10 mouse cellular contexts compared by ENCODE assay signal in the genomic region with DNA sequence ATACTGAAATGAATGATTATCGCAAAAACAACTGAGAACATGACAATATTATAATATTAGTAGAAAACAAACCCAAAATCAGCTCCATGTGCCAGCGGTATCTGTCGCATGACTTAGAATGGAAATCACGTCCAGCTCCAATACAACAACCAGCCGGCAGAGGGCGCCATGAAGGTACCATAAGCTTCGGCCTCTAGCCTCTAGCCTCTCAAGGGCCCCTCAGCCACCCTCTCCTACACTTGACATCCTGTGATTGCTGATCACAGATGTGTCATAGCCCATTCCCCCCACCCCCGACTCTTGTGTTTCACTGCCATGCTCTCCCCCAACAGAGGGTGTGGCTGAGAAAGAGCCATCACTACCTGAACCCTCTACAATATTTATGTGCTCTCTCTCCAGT. TPM values are rescaled to one million over a fixed set of nuclear protein-coding genes. Genes with fewer than 3 reads are reported as not detected.
A peak's percentile ranks its signal among the peaks of the same experiment; 100 is the strongest.
DNase-seq lines count a peak whose midpoint lies in the region; ATAC-seq lines count a peak whose summit lies in the region.
"Had no signal": no experiment of that assay in that cellular context is flagged by ENCODE, and none has a peak within 500 bp of the region (broad histone marks: within the 10 kb centered on the region; RNA-seq: fewer than 3 reads in every experiment).

No protein-coding gene starts in this region.

- no peaks in the 10 kb centered on the region for H3K9me3 ChIP-seq in midbrain, embryonic 11.5 days (ENCODE audit: control insufficient read depth, low read length)
- H3K9me3 ChIP-seq in midbrain, embryonic 16.5 days (replicated peaks; ENCODE audit: control insufficient read depth, low read length, poor library complexity, severe bottlenecking), result no peaks in the 10 kb centered on the region
- H3K9me3 ChIP-seq in forebrain, embryonic 15.5 days, result no peaks in the 10 kb centered on the region
- no peaks in the 10 kb centered on the region for H3K9me3 ChIP-seq in neural tube, embryonic 11.5 days (ENCODE audit: control insufficient read depth, low read length)
- H3K9me3 ChIP-seq: heart, embryonic 13.5 days; neural tube, embryonic 13.5 days had no signal

- H3K27me3 ChIP-seq in midbrain, embryonic 11.5 days (ENCODE audit: control insufficient read depth, insufficient read depth, low read length), result no peaks in the 10 kb centered on the region; the same call in 1 of the 2 replicates
- no peaks in the 10 kb centered on the region for H3K27me3 ChIP-seq in midbrain, embryonic 16.5 days (ENCODE audit: control insufficient read depth, insufficient read depth, low read depth, low read length)
- no peaks in the 10 kb centered on the region for H3K27me3 ChIP-seq in forebrain, embryonic 15.5 days
- no peaks in the 10 kb centered on the region for H3K27me3 ChIP-seq in neural tube, embryonic 11.5 days (ENCODE audit: control insufficient read depth, insufficient read depth, low read length)

- H3K27ac ChIP-seq in midbrain, embryonic 11.5 days (ENCODE audit: low read depth, low read length), result no peak overlapping the region
- no peak overlapping the region for H3K27ac ChIP-seq in midbrain, embryonic 16.5 days (ENCODE audit: low read length)
- H3K27ac ChIP-seq in forebrain, embryonic 15.5 days (replicated peaks), result no peak overlapping the region
- H3K27ac ChIP-seq in neural tube, embryonic 11.5 days (ENCODE audit: low read depth, low read length), result no peak overlapping the region
- H3K27ac ChIP-seq: heart, embryonic 13.5 days; neural tube, embryonic 13.5 days had no signal

- H3K36me3 ChIP-seq in midbrain, embryonic 11.5 days (ENCODE audit: control insufficient read depth, insufficient read depth, low read length), result no peaks in the 10 kb centered on the region
- no peaks in the 10 kb centered on the region for H3K36me3 ChIP-seq in midbrain, embryonic 16.5 days (ENCODE audit: control insufficient read depth, insufficient read depth, low read length)
- no peaks in the 10 kb centered on the region for H3K36me3 ChIP-seq in forebrain, embryonic 15.5 days
- no peaks in the 10 kb centered on the region for H3K36me3 ChIP-seq in neural tube, embryonic 11.5 days (ENCODE audit: control insufficient read depth, insufficient read depth, low read length)
- H3K36me3 ChIP-seq: heart, embryonic 13.5 days; neural tube, embryonic 13.5 days had no signal

- peak; percentile 98 for DNase-seq in midbrain, embryonic 11.5 days (ENCODE audit: low spot score, missing footprints)
- DNase-seq in NIH3T3 (ENCODE audit: low read depth), result peak; percentile 32
- DNase-seq in cerebellum, adult 11-12 months, result peak; percentile 37
- DNase-seq in layer of hippocampus, adult 9-10 months (ENCODE audit: low spot score), result peak; percentile 46
- peak; percentile 73 for DNase-seq in neural tube, embryonic 11.5 days (ENCODE audit: low spot score)
- DNase-seq in left cerebral cortex, adult 11 months (ENCODE audit: low spot score), result no peak

- H3K9ac ChIP-seq in midbrain, embryonic 11.5 days (ENCODE audit: low read length), result no peak overlapping the region
- H3K9ac ChIP-seq in midbrain, embryonic 16.5 days (ENCODE audit: low read depth, low read length), result no peak overlapping the region
- no peak overlapping the region for H3K9ac ChIP-seq in forebrain, embryonic 15.5 days (replicated peaks)
- H3K9ac ChIP-seq in neural tube, embryonic 11.5 days (ENCODE audit: low read length), result no peak overlapping the region
- H3K9ac ChIP-seq: heart, embryonic 13.5 days; neural tube, embryonic 13.5 days had no signal

- no peaks in the 10 kb centered on the region for H3K4me1 ChIP-seq in midbrain, embryonic 11.5 days (ENCODE audit: control insufficient read depth, insufficient read depth, low read length)
- H3K4me1 ChIP-seq in midbrain, embryonic 16.5 days (ENCODE audit: control insufficient read depth, insufficient read depth, low read length), result no peaks in the 10 kb centered on the region
- peaks cover 7% of the 10 kb centered on the region; the same call in 1 of the 2 replicates for H3K4me1 ChIP-seq in forebrain, embryonic 15.5 days
- H3K4me1 ChIP-seq in neural tube, embryonic 11.5 days (ENCODE audit: control insufficient read depth, insufficient read depth, low read length), result no peaks in the 10 kb centered on the region

- 26% methylated on average over 8 of the region's 8 CpGs for WGBS in midbrain, embryonic 11.5 days
- 27% methylated on average over 8 of the region's 8 CpGs for WGBS in midbrain, embryonic 16.5 days
- 29% methylated on average over 8 of the region's 8 CpGs for WGBS in forebrain, embryonic 15.5 days
- 30% methylated on average over 8 of the region's 8 CpGs for WGBS in neural tube, embryonic 11.5 days

- H3K4me2 ChIP-seq in midbrain, embryonic 11.5 days, result no peak overlapping the region
- no peak overlapping the region for H3K4me2 ChIP-seq in midbrain, embryonic 16.5 days (ENCODE audit: low read length)
- H3K4me2 ChIP-seq in forebrain, embryonic 15.5 days (replicated peaks), result no peak overlapping the region
- no peak overlapping the region for H3K4me2 ChIP-seq in neural tube, embryonic 11.5 days (ENCODE audit: low read depth)
- H3K4me2 ChIP-seq: heart, embryonic 13.5 days; neural tube, embryonic 13.5 days had no signal

- no peak overlapping the region for H3K4me3 ChIP-seq in midbrain, embryonic 11.5 days (ENCODE audit: low read depth, low read length)
- H3K4me3 ChIP-seq in midbrain, embryonic 16.5 days (ENCODE audit: low read depth, low read length), result no peak overlapping the region
- no peak overlapping the region for H3K4me3 ChIP-seq in forebrain, embryonic 15.5 days
- no peak overlapping the region for H3K4me3 ChIP-seq in neural tube, embryonic 11.5 days (ENCODE audit: low read depth, low read length)
- H3K4me3 ChIP-seq: heart, embryonic 13.5 days; neural tube, embryonic 13.5 days had no signal

- no peak for ATAC-seq in midbrain, embryonic 11.5 days (ENCODE audit: low FRiP score)
- no peak for ATAC-seq in midbrain, embryonic 16.5 days
- peak; percentile 51; the same call in 1 of the 2 replicates for ATAC-seq in forebrain, embryonic 15.5 days (replicated peaks)
- no peak for ATAC-seq in neural tube, embryonic 11.5 days (ENCODE audit: insufficient read depth, low FRiP score, low TSS enrichment)

RNA-seq across cellular contexts. Expression of gene Fam107a, which starts 17.5 kb away (rescaled TPM):
- 0.20 and 0.33 TPM in 2 replicates for polyA plus RNA-seq in midbrain, embryonic 11.5 days (2014; fragmentation: Nextera tagmentation; extraction: Ambion mirVana)
- polyA plus RNA-seq in midbrain, embryonic 16.5 days (2015; fragmentation: Nextera tagmentation; extraction: Ambion mirVana), result 0.92 and 1.4 TPM in 2 replicates
- polyA plus RNA-seq in forebrain, embryonic 15.5 days (2015; fragmentation: Nextera tagmentation; extraction: Ambion mirVana), result 0.24 and 0.34 TPM in 2 replicates
- polyA plus RNA-seq in neural tube, embryonic 11.5 days (2014; fragmentation: Nextera tagmentation; extraction: Ambion mirVana), result 0.78 and 0.94 TPM in 2 replicates

RNA-seq across cellular contexts. Expression of gene Acox2, which starts 41.1 kb away (rescaled TPM):
- polyA plus RNA-seq in midbrain, embryonic 11.5 days (2014; fragmentation: Nextera tagmentation; extraction: Ambion mirVana), result not detected in 2 replicates
- not detected in 2 replicates for polyA plus RNA-seq in midbrain, embryonic 16.5 days (2015; fragmentation: Nextera tagmentation; extraction: Ambion mirVana)
- not detected in 2 replicates for polyA plus RNA-seq in forebrain, embryonic 15.5 days (2015; fragmentation: Nextera tagmentation; extraction: Ambion mirVana)
- polyA plus RNA-seq in neural tube, embryonic 11.5 days (2014; fragmentation: Nextera tagmentation; extraction: Ambion mirVana), result 0.20 TPM in 1 of 2 replicates, not detected in the other
- polyA plus RNA-seq: neural tube, embryonic 13.5 days had no signal
